Mouse (Mus musculus) common myeloid progenitor, adult 5-6 weeks (primary cell): Measurements from ENCODE around the gene Eya4. TPM values are rescaled to one million over a fixed set of nuclear protein-coding genes. Genes with fewer than 3 reads are reported as not detected.

ENCODE experiments used
- ATAC-seq: replicated peaks from 2 replicates; pipeline ENCODE4 v1.8.0; 2016; ENCODE audit warnings: low read depth, mild to moderate bottlenecking, moderate TSS enrichment, inconsistent platforms; ENCODE audit not compliant: poor library complexity, severe bottlenecking
- total RNA-seq: library from RNA; stranded (forward); fragments of 200-1000, 187-1606 nt; gene quantifications from 2 replicates; pipeline ENCODE4 v1.2.3, GENCODE M21; 2017

The Eya4 gene
- total RNA-seq, 1 experiment from 2014 or later: 0.23 TPM

GRCm38 (mm10) chr10:23171541-23171940 lies 179.0 kb downstream of the Eya4 start:
- ATAC-seq: no peak

DNA sequence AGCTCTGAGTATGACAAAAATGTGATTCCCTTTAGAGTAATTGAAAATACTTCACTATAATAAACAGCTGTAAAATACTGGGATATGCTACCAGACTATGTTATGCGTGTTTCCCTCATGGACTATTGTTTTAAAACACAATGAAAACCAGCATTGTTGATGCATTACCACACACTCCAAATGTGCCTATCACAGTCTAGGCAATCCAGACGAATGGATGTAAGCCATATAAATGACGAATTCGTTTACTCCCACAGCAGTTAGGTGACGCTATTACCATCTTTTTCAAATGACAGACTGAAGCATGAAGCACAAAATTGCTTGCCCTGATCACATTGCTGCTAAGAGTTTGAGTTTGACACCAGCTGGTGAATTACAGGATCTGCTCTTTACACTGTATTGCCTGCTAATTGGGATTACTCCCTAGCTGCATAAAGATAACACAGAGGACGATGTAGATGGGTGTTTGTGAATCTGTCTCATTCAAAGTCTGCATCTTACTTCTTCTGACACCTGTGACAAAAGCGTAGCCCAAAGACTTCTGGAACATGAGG lies 185.4 kb downstream of the Eya4 start:
- no peak for ATAC-seq

- no peak for ATAC-seq
Observed at GRCm38 (mm10) chr10:23159844-23160243, 190.7 kb downstream of the Eya4 start.

DNA sequence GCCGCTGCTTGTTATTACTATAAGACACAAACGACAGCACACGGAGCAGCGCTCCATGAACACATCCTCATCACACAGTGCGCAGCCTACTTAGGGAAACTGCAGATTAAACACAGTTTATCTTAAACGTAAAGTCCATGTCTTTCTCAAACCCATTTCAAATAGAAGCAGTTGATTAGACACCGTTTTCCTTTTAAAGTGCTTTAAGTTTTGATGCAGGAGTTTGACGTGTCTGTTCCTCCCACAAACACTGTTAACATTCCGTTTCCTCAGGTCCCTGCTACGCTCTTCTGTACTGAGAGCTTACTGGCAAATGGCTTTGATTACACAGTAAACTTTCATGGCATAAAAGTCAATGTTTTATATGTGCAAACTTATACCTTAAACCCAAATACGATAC lies 191.4 kb downstream of the Eya4 start:
- no peak for ATAC-seq

GRCm38 (mm10) chr10:23156866-23157625 lies 193.5 kb downstream of the Eya4 start:
- no peak for ATAC-seq

DNA sequence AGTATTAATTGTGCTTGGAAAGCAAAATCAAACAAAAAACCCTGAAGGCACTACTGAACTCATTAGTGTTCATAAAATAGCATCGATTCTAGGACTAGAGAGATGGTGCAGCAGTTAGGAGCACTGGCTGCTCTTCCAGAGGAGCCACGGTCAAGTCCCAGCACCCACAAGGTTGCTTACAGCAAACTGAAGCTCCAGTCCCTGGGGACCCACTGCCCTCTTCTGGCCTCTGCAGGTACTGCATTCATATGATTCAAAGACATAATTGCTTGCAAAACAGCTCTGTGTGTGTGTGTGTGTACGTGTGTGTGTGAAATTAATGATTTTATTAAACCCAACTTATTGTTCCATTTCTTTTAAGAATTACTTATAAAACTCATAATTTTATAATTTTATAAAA lies 200.2 kb downstream of the Eya4 start:
- ATAC-seq: no peak; the same call in 1 of the 2 replicates

DNA sequence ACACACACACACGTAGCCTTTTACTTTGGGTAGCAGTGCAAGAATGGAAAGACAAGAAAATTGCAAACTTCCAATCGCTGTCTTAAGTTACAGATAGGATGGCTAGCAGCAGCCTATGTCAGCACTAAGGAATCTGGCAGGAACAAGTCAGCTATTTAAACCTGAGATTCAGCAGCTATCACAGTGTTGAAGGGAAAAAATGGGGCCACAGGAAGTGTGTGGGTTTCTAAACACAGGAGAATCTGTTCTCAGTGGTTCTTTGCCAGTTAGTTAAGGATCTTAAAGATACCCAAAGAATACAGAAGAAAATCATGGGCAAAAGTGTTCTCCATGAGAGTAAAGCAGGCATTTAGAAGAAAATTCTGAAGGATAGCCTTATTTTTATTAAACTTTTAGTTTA lies 206.0 kb downstream of the Eya4 start:
- no peak for ATAC-seq

DNA sequence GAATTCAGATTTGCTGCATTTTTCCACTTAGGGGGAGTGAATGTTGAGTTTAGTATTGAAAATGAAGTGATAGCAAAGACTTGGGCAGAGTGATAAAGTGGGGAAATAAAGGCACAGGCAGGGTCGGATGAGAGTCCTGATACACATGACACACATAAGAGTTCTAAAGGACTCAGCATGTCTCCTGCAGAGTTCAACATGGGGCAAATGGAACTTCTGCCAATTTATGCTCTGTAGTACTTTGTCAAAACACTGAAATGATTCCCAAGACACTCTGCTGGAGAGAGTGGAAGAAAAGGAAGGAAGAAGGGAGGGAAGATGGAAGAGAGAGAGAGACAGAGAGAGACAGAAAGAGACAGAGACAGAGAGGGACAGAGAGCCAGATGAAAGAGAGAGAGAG lies 222.6 kb downstream of the Eya4 start:
- no peak for ATAC-seq

- ATAC-seq: no peak
Observed at GRCm38 (mm10) chr10:23127151-23127550, 223.4 kb downstream of the Eya4 start.

DNA sequence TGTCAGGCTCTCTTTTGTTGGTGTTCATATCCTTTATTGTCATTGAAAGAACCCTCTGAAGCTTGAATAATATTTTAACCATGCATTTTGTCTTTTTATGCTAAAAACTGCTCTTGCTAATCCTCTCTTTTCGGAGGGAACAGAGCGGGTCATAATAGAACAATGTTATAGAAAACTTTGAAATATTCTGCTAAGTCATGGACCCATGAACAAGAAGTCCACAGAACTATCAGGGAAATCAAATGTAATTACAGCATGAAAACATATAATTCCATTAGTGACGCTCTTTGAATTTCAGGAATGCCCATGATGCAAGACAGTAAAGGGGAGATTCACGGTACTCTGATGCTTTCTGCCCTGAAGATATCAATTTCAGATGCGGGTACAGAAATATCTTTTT lies 224.1 kb downstream of the Eya4 start:
- ATAC-seq: no peak

- no peak for ATAC-seq
Observed at GRCm38 (mm10) chr10:23120437-23120836, 230.1 kb downstream of the Eya4 start.

GRCm38 (mm10) chr10:23116786-23117410 lies 233.7 kb downstream of the Eya4 start:
- peak; percentile 77; the same call in 1 of the 2 replicates for ATAC-seq

DNA sequence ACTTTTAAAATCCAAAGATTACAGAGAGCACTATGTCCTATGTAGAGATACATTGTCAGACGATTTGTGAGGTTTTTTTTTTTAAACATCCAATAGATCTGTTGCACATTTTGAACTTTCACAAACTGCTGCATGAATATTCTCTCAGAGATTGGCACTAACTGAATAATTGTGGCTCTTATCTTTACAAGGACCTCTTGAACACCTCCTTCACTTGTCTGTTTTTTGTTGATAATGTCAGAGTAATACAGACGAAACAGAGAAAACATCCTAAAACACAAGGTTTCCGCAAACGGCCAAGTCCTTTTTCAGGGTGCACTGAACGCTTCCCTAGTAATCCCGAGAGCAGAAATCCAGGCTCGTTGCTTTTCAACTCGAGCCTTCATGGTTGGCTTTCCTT lies 234.5 kb downstream of the Eya4 start:
- ATAC-seq: no peak

GRCm38 (mm10) chr10:23115321-23115720 lies 235.3 kb downstream of the Eya4 start:
- no peak for ATAC-seq

DNA sequence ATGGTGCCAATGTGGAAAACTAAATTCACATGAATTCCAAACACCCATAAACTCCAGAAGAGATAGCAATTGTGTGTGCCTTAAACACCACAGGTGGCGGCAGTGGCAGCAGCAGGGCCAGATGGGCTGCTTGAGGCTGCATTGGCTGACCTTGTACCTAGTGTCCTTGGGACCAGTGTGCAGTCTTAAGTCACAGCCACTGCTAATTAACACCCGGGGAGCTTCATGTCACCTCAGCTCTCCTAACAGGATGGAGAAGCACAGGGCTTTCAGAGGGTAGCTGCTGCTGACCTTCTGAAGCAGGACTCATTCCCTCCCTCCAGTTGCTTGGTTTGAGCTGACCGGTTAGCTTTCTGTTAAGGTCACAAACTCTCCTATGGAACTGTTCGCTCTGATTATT lies 242.5 kb downstream of the Eya4 start:
- no peak for ATAC-seq

DNA sequence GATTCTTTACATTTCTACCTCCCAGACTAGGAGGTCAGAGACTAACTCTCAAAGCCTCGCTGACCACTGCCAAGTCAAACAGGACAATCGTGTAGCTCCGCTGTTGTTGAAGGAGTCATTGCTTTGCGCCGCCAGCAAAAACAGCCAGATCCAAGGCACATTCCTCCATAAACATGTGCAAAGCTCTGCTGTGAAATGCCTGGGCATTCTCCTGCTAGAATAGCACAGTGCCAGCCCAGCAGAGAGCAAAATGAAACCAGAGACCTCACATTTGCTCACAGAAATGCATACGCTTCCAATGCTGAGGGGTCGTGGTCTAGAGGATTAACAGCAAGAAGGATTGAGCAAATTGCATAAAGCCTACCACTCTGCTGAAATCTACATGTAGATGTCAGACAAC lies 258.1 kb downstream of the Eya4 start:
- no peak for ATAC-seq

- ATAC-seq: no peak
Observed at GRCm38 (mm10) chr10:23091552-23091951, 259.0 kb downstream of the Eya4 start.

GRCm38 (mm10) chr10:23090323-23090722 lies 260.3 kb downstream of the Eya4 start:
- ATAC-seq: no peak

- ATAC-seq: no peak
Observed at GRCm38 (mm10) chr10:23089271-23089670, 261.3 kb downstream of the Eya4 start.

DNA sequence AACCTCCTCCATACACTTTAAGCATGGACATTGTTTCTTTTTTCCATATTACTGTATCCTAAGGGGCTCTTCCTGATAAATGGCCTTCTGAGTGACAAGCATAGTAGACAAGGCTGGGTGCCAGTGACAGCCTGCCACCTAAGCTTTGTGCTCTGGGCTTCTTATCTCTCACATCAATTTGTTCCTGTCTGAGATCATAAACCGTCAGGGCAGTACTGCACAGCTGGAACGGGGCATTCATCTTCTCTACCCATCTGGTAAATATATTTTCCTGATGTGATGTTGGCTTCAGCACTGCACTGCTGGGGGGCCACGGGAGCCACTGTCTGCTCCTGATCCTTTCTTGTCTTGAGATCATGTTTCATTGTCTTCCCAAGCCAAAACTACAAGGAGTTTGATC lies 261.8 kb downstream of the Eya4 start:
- ATAC-seq: no peak
